Mouse (Mus musculus) granulocyte monocyte progenitor cell, adult 5-6 weeks (primary cell): ENCODE measurements around the gene Pwwp2b. TPM values are rescaled to one million over a fixed set of nuclear protein-coding genes. Genes with fewer than 3 reads are reported as not detected.

ENCODE experiments used
- ATAC-seq: replicated peaks from 2 replicates; pipeline ENCODE4 v1.8.0; 2016; ENCODE audit warnings: mild to moderate bottlenecking, moderate TSS enrichment, inconsistent platforms; ENCODE audit not compliant: poor library complexity, severe bottlenecking
- total RNA-seq, 2 experiments: library from RNA; stranded (forward) in 1 of 2; stranded (reverse) in 1 of 2; fragments of 200-712, 200-1000 nt in 1 of 2; fragments of >200 nt in 1 of 2; fragmentation: Nextera tagmentation in 1 of 2; gene quantifications; 2 replicates each; pipeline ENCODE4 v1.2.3; 2014 to 2017

Gene Pwwp2b
- total RNA-seq, 2 experiments from 2014 or later, result 1.6 to 5.1 TPM

- no peak for ATAC-seq
These were observed 45.8 kb downstream of the Pwwp2b start for GRCm38 (mm10) chr7:139294076-139294475.

- ATAC-seq, result peak; percentile 70
These were observed 47.4 kb downstream of the Pwwp2b start for GRCm38 (mm10) chr7:139295653-139296052.

GRCm38 (mm10) chr7:139296552-139297100, 48.3 kb downstream of the Pwwp2b start:
- peak; percentile 16; the same call in 1 of the 2 replicates for ATAC-seq

- ATAC-seq, result peak; percentile 47
These were observed 50.2 kb downstream of the Pwwp2b start for GRCm38 (mm10) chr7:139298446-139298845.

- peak; percentile 44 for ATAC-seq
These were observed 51.1 kb downstream of the Pwwp2b start for GRCm38 (mm10) chr7:139299424-139299823.

GRCm38 (mm10) chr7:139300423-139300822, 52.1 kb downstream of the Pwwp2b start:
- no peak for ATAC-seq

GRCm38 (mm10) chr7:139301505-139301904, 53.2 kb downstream of the Pwwp2b start:
- ATAC-seq, result no peak

GRCm38 (mm10) chr7:139302314-139302713, 54.0 kb downstream of the Pwwp2b start:
- ATAC-seq, result no peak

GRCm38 (mm10) chr7:139303280-139304011, 55.2 kb downstream of the Pwwp2b start:
- peak; percentile 77 for ATAC-seq

- no peak for ATAC-seq
These were observed 56.0 kb downstream of the Pwwp2b start for GRCm38 (mm10) chr7:139304322-139304721.

- ATAC-seq, result no peak
These were observed 58.8 kb downstream of the Pwwp2b start for GRCm38 (mm10) chr7:139307056-139307455.

GRCm38 (mm10) chr7:139308140-139308895, 60.0 kb downstream of the Pwwp2b start:
- no peak for ATAC-seq

GRCm38 (mm10) chr7:139309106-139309505, 60.8 kb downstream of the Pwwp2b start:
- ATAC-seq, result no peak

- ATAC-seq, result no peak
These were observed 62.2 kb downstream of the Pwwp2b start for GRCm38 (mm10) chr7:139310487-139310951.

- ATAC-seq, result peak; percentile 24
These were observed 64.4 kb downstream of the Pwwp2b start for GRCm38 (mm10) chr7:139312686-139313085.

GRCm38 (mm10) chr7:139313413-139313812, 65.1 kb downstream of the Pwwp2b start:
- ATAC-seq, result no peak

- ATAC-seq, result peak; percentile 53
These were observed 66.4 kb downstream of the Pwwp2b start for GRCm38 (mm10) chr7:139314716-139315115.

- ATAC-seq, result no peak
These were observed 70.7 kb downstream of the Pwwp2b start for GRCm38 (mm10) chr7:139319006-139319411.
